Mouse (Mus musculus) lung, adult 2 months (tissue): ENCODE measurements at regions not wholly inside any gene's neighbourhood (a gene's known extent, or its start where the extent isn't known, plus 50 kb on each side); places are given as distances from the start of the nearest gene placed in this dataset.

Experiments
- DNase-seq: peaks from one replicate; pipeline ENCODE4 v3.0.0; 2022
- H3K4me1 ChIP-seq: fragments of 200-500 bp; 2 replicates; pipeline ENCODE4 v1.6.1; 2011; ENCODE audit warnings: low read length; ENCODE audit not compliant: control insufficient read depth, insufficient read depth
- H3K4me3 ChIP-seq: fragments of 200-500 bp; replicated peaks from 2 replicates; pipeline ENCODE3; 2011; ENCODE audit warnings: low read depth, mild to moderate bottlenecking, control low read depth, low read length; ENCODE audit errors: extremely low read depth
- CTCF ChIP-seq: fragments of 200-500 bp; IDR thresholded peaks from 2 replicates; pipeline ENCODE4 v1.5.1; 2011; ENCODE audit warnings: mild to moderate bottlenecking, low read length, control low read depth; ENCODE audit not compliant: insufficient read depth
- POLR2A ChIP-seq: fragments of 200-500 bp; IDR thresholded peaks from 2 replicates; pipeline ENCODE4 v1.6.1; 2011; ENCODE audit warnings: low read depth, mild to moderate bottlenecking, control low read depth, low read length, borderline replicate concordance; ENCODE audit errors: extremely low read depth
- WGBS: fragments of 180-500 bp; shearing (Covaris S2); methylation state at CpG from one replicate; pipeline ENCODE4 v1.1.7; 2018; 5-methylcytosine and 5-hydroxymethylcytosine counted together

GRCm38 (mm10) chr7:115014253-115014998 lies 270.9 kb downstream of the Insc start:
- TF ChIP-seq POLR2A (no peak), CTCF (no peak)
- DNase-seq, result no peak
- no peak overlapping the region for H3K4me3 ChIP-seq
- WGBS, result 41% methylated on average over 11 of the region's 11 CpGs
- H3K4me1 ChIP-seq, result no peaks in the 10 kb centered on the region

DNA sequence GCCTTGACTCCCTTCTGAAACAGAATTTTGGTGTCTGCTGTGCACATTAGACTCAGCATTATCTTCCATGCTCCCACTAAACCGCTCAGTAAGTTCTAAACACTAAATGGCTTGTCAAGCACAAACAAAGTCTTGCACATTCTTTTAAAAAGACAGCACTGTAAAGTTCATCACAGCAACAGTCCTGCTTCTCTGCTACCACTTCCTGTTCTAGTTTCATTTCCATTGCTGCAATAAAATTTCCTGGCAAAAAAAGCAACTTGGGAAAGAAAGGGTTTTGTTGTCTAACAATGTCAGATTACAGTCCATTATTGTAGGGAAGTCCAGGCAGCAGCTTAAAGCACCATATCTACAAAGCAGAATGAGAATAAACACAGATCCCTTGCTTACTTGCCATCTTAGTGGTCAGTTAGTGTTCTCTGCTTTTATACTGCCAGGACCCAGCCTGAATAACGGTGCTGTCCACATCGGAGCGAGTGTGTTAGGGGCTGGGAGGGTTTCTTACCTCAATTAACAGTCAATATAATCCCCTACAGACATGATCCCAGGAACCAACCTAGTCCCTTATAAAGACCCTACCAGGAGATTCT lies 276.0 kb downstream of the Insc start:
- no peak overlapping the region for H3K4me3 ChIP-seq
- no peak for DNase-seq
- WGBS, result 59% methylated on average over 4 of the region's 4 CpGs
- TF ChIP-seq CTCF, result no peak
- TF ChIP-seq POLR2A, result no peak
- no peaks in the 10 kb centered on the region for H3K4me1 ChIP-seq

GRCm38 (mm10) chr7:115020023-115020422 lies 276.5 kb downstream of the Insc start:
- no peak overlapping the region for H3K4me3 ChIP-seq
- TF ChIP-seq CTCF, result no peak
- TF ChIP-seq POLR2A, result no peak
- no peaks in the 10 kb centered on the region for H3K4me1 ChIP-seq
- DNase-seq, result no peak
- 36% methylated on average over 3 of the region's 3 CpGs for WGBS

GRCm38 (mm10) chr7:115025803-115026202 lies 282.3 kb downstream of the Insc start:
- DNase-seq, result no peak
- TF ChIP-seq POLR2A (no peak), CTCF (no peak)
- Histone ChIP-seq H3K4me1 (no peaks in the 10 kb centered on the region), H3K4me3 (no peak overlapping the region)
- WGBS, result 44% methylated on average over 2 of the region's 2 CpGs

DNA sequence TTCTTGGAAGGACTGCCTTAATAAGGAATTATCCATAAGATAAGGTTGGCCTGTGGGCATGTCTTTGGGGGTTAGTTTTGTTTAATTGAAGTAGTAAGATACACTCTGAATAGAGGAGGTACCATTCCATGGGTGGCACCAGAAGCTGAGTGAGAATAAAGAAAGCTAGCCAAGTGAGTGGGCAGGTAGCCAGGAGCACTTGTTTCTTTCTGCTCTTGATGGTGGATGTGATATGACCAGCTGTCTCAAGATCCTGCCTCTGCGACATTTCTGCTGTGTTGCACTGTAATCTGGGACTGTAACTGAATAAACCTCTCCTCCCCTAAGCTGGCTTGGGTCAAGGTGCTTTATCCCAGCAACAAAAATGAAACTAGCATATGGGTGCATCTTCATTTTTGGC lies 284.2 kb downstream of the Insc start:
- TF ChIP-seq POLR2A, result no peak
- no peak for TF ChIP-seq CTCF
- H3K4me3 ChIP-seq, result no peak overlapping the region
- WGBS, result 40% methylated on average over 1 of the region's 1 CpGs
- no peak for DNase-seq
- no peaks in the 10 kb centered on the region for H3K4me1 ChIP-seq

DNA sequence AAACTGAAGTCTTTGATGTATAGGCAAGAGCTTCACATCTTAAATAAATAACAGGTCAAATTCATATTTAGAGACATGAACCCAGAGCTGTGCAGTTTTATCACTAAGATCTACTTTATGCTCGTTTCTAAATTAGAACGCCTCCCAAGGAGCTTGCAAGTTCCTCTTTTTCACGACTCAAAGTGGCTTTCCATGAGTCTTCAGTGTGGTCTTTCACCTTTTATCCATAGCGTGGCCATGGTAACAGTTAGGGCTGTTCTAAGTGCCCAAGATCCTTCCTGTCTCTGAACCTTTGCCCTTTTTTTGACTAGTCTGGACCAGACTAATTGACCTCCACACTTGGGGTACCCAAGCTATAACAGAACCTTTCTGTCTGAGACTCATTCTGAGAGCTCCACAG lies 290.5 kb downstream of the Insc start:
- DNase-seq, result no peak
- TF ChIP-seq POLR2A (no peak), CTCF (no peak)
- Histone ChIP-seq H3K4me3 (no peak overlapping the region), H3K4me1 (no peaks in the 10 kb centered on the region)
- WGBS, result 45% methylated on average over 4 of the region's 4 CpGs

- Histone ChIP-seq H3K4me1 (no peaks in the 10 kb centered on the region), H3K4me3 (no peak overlapping the region)
- no peak for DNase-seq
- TF ChIP-seq CTCF (no peak), POLR2A (no peak)
Observed at GRCm38 (mm10) chr7:115055527-115055926, 312.0 kb downstream of the Insc start.

DNA sequence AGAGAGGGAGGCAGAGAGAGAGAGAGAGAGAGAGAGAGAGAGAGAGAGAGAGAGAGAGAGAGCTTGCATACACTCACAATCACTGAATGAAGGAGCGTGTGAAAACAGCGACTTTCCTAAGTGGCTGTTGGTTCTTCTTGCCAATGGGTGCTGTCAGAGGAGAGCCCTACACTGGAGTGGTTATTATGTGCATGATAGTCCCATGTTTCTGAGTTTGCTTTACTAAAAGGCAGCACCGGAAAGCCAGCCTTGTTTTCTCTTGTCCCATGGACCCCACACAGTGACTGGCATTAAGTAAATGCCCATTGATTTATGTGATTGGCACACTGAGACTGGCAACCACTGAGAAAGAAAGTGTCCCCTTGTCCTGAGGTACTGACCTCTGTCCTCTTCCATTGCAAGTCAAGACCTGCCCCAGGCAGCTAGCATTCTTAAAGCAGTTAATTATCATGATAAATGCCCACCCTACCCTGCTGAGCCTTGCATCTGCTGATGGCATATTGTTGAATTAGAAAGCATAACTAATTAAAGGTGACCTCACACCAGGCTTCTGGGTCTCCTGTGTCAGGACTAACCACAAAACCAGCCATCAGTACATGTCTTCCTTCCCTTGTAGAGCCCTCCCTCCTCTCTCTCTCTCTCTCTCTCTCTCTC lies 313.6 kb downstream of the Insc start:
- Histone ChIP-seq H3K4me1 (no peaks in the 10 kb centered on the region), H3K4me3 (no peak overlapping the region)
- no peak for DNase-seq
- WGBS, result 43% methylated on average over 3 of the region's 3 CpGs
- no peak for TF ChIP-seq CTCF
- no peak for TF ChIP-seq POLR2A

GRCm38 (mm10) chr7:115057736-115058135 lies 314.2 kb downstream of the Insc start:
- WGBS, result 23% methylated on average over 3 of the region's 3 CpGs
- TF ChIP-seq POLR2A, result no peak
- no peak for TF ChIP-seq CTCF
- Histone ChIP-seq H3K4me3 (no peak overlapping the region), H3K4me1 (no peaks in the 10 kb centered on the region)
- DNase-seq, result no peak

GRCm38 (mm10) chr7:115060171-115060570 lies 316.7 kb downstream of the Insc start:
- DNase-seq, result no peak
- TF ChIP-seq CTCF (no peak), POLR2A (no peak)
- WGBS, result 41% methylated on average over 5 of the region's 5 CpGs
- no peaks in the 10 kb centered on the region for H3K4me1 ChIP-seq
- H3K4me3 ChIP-seq, result no peak overlapping the region
